Mouse (Mus musculus): Measurements from ENCODE around the gene Cacng5. TPM values are rescaled to one million over a fixed set of nuclear protein-coding genes. Genes with fewer than 3 reads are reported as not detected.

The Cacng5 gene
- polyA plus RNA-seq, 1 experiment from 2014 or later = 0.28 TPM

- Histone ChIP-seq H3K4me1 (ENCODE audit: control insufficient read depth, insufficient read depth, low read length) (no peaks in the 10 kb centered on the region), H3K27ac (ENCODE audit: low read length) (no peak overlapping the region), H3K9me3 (ENCODE audit: control insufficient read depth, low read length) (no peaks in the 10 kb centered on the region), H3K4me2 (ENCODE audit: low read depth, low read length) (no peak overlapping the region), H3K4me3 (ENCODE audit: low read length) (no peak overlapping the region), H3K36me3 (ENCODE audit: control insufficient read depth, insufficient read depth, low read length) (no peaks in the 10 kb centered on the region), H3K27me3 (replicated peaks; ENCODE audit: control insufficient read depth, insufficient read depth, low read length) (no peaks in the 10 kb centered on the region), H3K9ac (ENCODE audit: low read depth, low read length) (no peak overlapping the region)
- no peak for ATAC-seq
- 48% methylated on average over 7 of the region's 7 CpGs for WGBS
Observed at GRCm38 (mm10) chr11:107931721-107932120, 16.9 kb upstream of the Cacng5 start.

GRCm38 (mm10) chr11:107931288-107931687 lies 16.4 kb upstream of the Cacng5 start:
- Histone ChIP-seq H3K27me3 (replicated peaks; ENCODE audit: control insufficient read depth, insufficient read depth, low read length) (no peaks in the 10 kb centered on the region), H3K27ac (ENCODE audit: low read length) (no peak overlapping the region), H3K4me1 (ENCODE audit: control insufficient read depth, insufficient read depth, low read length) (no peaks in the 10 kb centered on the region), H3K9ac (ENCODE audit: low read depth, low read length) (no peak overlapping the region), H3K4me2 (ENCODE audit: low read depth, low read length) (no peak overlapping the region), H3K4me3 (ENCODE audit: low read length) (no peak overlapping the region), H3K9me3 (ENCODE audit: control insufficient read depth, low read length) (no peaks in the 10 kb centered on the region), H3K36me3 (ENCODE audit: control insufficient read depth, insufficient read depth, low read length) (no peaks in the 10 kb centered on the region)
- 82% methylated on average over 11 of the region's 11 CpGs for WGBS
- no peak for ATAC-seq

DNA sequence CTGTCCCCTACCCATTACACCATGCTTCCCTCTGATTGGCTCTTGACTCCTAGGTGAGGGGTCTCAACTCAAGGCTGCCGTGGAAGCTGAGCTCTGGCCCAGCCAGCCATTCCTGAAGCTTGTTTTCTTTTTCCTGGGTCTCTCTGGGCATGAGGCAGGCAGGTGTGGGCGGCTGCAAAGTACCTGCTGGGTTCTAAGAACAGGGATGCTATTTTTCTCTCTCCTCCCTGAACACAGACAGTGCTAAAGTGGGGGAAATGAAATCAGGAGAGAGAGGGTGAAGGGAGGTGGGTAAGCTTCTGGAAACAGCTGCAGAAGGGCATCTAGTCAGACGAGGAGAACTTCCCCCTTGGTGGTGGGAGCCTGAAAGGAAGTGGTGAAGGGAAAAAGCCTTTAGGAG lies 14.9 kb upstream of the Cacng5 start:
- 49% methylated on average over 3 of the region's 3 CpGs for WGBS
- Histone ChIP-seq H3K9ac (ENCODE audit: low read depth, low read length) (no peak overlapping the region), H3K27me3 (replicated peaks; ENCODE audit: control insufficient read depth, insufficient read depth, low read length) (no peaks in the 10 kb centered on the region), H3K4me1 (ENCODE audit: control insufficient read depth, insufficient read depth, low read length) (no peaks in the 10 kb centered on the region), H3K9me3 (ENCODE audit: control insufficient read depth, low read length) (no peaks in the 10 kb centered on the region), H3K4me3 (ENCODE audit: low read length) (no peak overlapping the region), H3K36me3 (ENCODE audit: control insufficient read depth, insufficient read depth, low read length) (no peaks in the 10 kb centered on the region), H3K27ac (ENCODE audit: low read length) (no peak overlapping the region), H3K4me2 (ENCODE audit: low read depth, low read length) (no peak overlapping the region)
- no peak for ATAC-seq

DNA sequence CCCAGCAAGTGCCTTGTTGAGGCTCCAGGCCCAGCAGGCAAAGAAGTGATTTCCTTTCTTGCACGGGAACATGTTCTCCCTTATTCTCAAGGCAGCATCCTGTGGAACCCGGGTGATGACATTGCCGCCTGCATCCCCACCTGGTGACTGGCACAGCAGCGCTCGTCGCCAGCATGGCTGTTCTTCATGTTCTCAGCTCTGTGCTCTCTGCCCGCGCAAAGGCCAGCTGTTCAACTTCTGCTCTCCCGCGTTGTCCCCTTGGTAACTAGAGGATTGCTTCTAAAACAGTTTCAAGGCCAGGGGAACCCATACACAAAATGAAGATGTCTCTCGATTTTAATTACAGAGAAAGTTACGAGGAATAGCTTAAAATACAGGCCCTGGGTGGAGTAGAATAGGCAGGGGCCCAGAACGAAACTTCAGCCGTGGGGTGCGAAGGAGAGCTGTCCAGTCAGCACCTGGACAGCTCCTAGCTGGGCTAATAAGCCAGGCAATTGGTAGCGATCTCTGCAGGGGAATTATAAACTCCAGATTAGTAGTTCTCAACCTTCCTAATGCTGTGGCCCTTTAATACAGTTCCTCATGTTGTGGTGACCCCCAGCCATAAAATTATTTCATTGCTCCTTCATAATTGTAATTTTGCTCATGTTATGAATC lies 5.1 kb upstream of the Cacng5 start:
- Histone ChIP-seq H3K4me3 (ENCODE audit: low read length) (no peak overlapping the region), H3K4me1 (ENCODE audit: control insufficient read depth, insufficient read depth, low read length) (0 out of 2 replicates have a peak, but pooled peaks cover 1% of the 10 kb centered on the region), H3K36me3 (ENCODE audit: control insufficient read depth, insufficient read depth, low read length) (no peaks in the 10 kb centered on the region), H3K27me3 (replicated peaks; ENCODE audit: control insufficient read depth, insufficient read depth, low read length) (peaks cover 2% of the 10 kb centered on the region; the same call in 1 of the 2 replicates), H3K9me3 (ENCODE audit: control insufficient read depth, low read length) (no peaks in the 10 kb centered on the region), H3K4me2 (ENCODE audit: low read depth, low read length) (no peak overlapping the region), H3K9ac (ENCODE audit: low read depth, low read length) (no peak overlapping the region), H3K27ac (ENCODE audit: low read length) (no peak overlapping the region)
- 43% methylated on average over 16 of the region's 16 CpGs for WGBS
- ATAC-seq = no peak

- 59% methylated on average over 9 of the region's 9 CpGs for WGBS
- Histone ChIP-seq H3K27me3 (replicated peaks; ENCODE audit: control insufficient read depth, insufficient read depth, low read length) (peaks cover 11% of the 10 kb centered on the region; the same call in 1 of the 2 replicates), H3K36me3 (ENCODE audit: control insufficient read depth, insufficient read depth, low read length) (no peaks in the 10 kb centered on the region), H3K4me1 (ENCODE audit: control insufficient read depth, insufficient read depth, low read length) (0 out of 2 replicates have a peak, but pooled peaks cover 2% of the 10 kb centered on the region), H3K27ac (ENCODE audit: low read length) (no peak overlapping the region), H3K4me2 (ENCODE audit: low read depth, low read length) (no peak overlapping the region), H3K9me3 (ENCODE audit: control insufficient read depth, low read length) (no peaks in the 10 kb centered on the region), H3K9ac (ENCODE audit: low read depth, low read length) (no peak overlapping the region), H3K4me3 (ENCODE audit: low read length) (no peak overlapping the region)
- ATAC-seq = no peak
Observed at GRCm38 (mm10) chr11:107917721-107918235, 2.9 kb upstream of the Cacng5 start.

- Histone ChIP-seq H3K27ac (ENCODE audit: low read length) (no peak overlapping the region), H3K4me1 (ENCODE audit: control insufficient read depth, insufficient read depth, low read length) (0 out of 2 replicates have a peak, but pooled peaks cover 2% of the 10 kb centered on the region), H3K9ac (ENCODE audit: low read depth, low read length) (no peak overlapping the region), H3K9me3 (ENCODE audit: control insufficient read depth, low read length) (no peaks in the 10 kb centered on the region), H3K4me3 (ENCODE audit: low read length) (no peak overlapping the region), H3K27me3 (replicated peaks; ENCODE audit: control insufficient read depth, insufficient read depth, low read length) (peaks cover 11% of the 10 kb centered on the region; the same call in 1 of the 2 replicates), H3K36me3 (ENCODE audit: control insufficient read depth, insufficient read depth, low read length) (no peaks in the 10 kb centered on the region), H3K4me2 (ENCODE audit: low read depth, low read length) (no peak overlapping the region)
- WGBS = 51% methylated on average over 3 of the region's 3 CpGs
- no peak for ATAC-seq
Observed at GRCm38 (mm10) chr11:107913317-107913716, 1.5 kb downstream of the Cacng5 start.

DNA sequence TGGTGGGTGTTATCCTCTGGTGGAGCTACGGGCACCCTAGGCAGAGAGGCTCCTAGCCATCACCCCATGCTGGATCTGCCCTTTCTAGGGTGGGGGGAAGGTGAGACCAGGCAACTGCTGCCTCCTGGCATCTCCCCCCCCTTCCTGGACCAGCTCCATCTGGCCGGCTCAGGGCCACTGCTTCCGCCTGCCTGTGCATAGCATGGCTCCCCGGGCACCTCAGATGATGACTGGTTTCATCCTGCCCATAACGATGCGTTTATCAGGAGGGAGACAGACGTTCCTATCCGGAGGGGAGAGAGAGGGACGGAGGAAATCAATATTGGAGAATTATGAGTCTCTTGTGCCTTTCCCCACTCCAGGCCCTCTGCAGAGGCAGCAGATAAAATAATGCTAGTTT lies 9.5 kb downstream of the Cacng5 start:
- WGBS = 63% methylated on average over 9 of the region's 9 CpGs
- no peak for ATAC-seq
- H3K36me3 ChIP-seq (ENCODE audit: control insufficient read depth, insufficient read depth, low read length) = no peaks in the 10 kb centered on the region
- H3K9ac ChIP-seq (ENCODE audit: low read depth, low read length) = no peak overlapping the region
- no peaks in the 10 kb centered on the region for H3K9me3 ChIP-seq (ENCODE audit: control insufficient read depth, low read length)
- no peaks in the 10 kb centered on the region for H3K27me3 ChIP-seq (replicated peaks; ENCODE audit: control insufficient read depth, insufficient read depth, low read length)
- no peak overlapping the region for H3K4me3 ChIP-seq (ENCODE audit: low read length)
- H3K4me2 ChIP-seq (ENCODE audit: low read depth, low read length) = no peak overlapping the region
- H3K4me1 ChIP-seq (ENCODE audit: control insufficient read depth, insufficient read depth, low read length) = no peaks in the 10 kb centered on the region
- no peak overlapping the region for H3K27ac ChIP-seq (ENCODE audit: low read length)

DNA sequence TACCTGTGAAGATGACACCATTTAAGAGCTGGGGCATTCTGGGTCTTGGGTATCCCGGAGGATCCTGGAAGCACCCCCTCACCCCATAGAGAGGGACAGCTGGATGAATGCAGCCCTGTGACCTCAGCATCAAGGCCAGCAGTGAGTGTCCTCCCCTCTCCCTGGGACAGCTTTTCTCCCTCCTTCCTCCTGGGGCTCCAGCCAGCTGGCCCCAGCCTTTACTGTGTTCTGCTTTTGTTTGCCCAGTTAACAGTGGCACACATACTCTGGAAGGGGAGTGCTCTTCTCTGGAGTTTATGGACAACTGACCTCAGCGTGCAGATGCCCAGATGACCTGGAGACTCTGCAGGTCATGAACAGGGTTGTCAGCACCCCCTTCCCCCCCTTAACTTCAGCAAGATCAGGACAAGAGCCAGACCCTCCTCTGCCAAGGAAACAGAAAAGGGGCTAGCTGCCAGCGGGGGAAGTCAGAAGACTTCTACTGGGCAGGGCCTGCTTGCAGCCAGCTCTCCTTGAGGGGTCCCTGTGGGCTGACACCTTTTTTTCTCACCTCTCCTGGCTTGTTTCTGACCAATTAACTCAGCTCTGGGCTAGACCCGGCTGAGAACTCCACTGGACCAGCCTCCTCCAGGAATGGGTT lies 10.8 kb downstream of the Cacng5 start:
- Histone ChIP-seq H3K9ac (ENCODE audit: low read depth, low read length) (no peak overlapping the region), H3K4me1 (ENCODE audit: control insufficient read depth, insufficient read depth, low read length) (no peaks in the 10 kb centered on the region), H3K4me3 (ENCODE audit: low read length) (no peak overlapping the region), H3K4me2 (ENCODE audit: low read depth, low read length) (no peak overlapping the region), H3K9me3 (ENCODE audit: control insufficient read depth, low read length) (no peaks in the 10 kb centered on the region), H3K27ac (ENCODE audit: low read length) (no peak overlapping the region), H3K36me3 (ENCODE audit: control insufficient read depth, insufficient read depth, low read length) (no peaks in the 10 kb centered on the region), H3K27me3 (replicated peaks; ENCODE audit: control insufficient read depth, insufficient read depth, low read length) (no peaks in the 10 kb centered on the region)
- no peak for ATAC-seq
- 13% methylated on average over 4 of the region's 4 CpGs for WGBS

DNA sequence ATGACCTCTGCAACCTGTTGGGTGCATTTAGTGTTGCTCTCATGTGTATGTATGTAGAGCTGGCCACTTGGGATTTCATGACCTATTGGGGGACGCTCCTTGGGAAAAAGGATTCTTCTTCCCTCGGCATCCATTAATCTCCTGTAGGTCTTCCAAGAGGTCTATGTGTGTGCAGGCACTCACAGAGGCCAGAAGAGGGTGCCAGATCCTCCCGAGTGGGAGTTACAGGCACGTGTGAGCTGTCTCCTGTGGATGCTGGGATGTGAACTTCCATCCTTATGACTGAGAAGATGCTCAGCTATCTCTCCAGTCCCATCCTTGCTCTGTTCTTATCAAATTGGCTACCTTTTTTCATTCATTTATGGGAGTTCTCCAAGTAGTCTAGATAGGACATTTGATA lies 14.4 kb downstream of the Cacng5 start:
- ATAC-seq = no peak
- Histone ChIP-seq H3K4me3 (ENCODE audit: low read length) (no peak overlapping the region), H3K36me3 (ENCODE audit: control insufficient read depth, insufficient read depth, low read length) (no peaks in the 10 kb centered on the region), H3K9me3 (ENCODE audit: control insufficient read depth, low read length) (no peaks in the 10 kb centered on the region), H3K4me2 (ENCODE audit: low read depth, low read length) (no peak overlapping the region), H3K4me1 (ENCODE audit: control insufficient read depth, insufficient read depth, low read length) (no peaks in the 10 kb centered on the region), H3K27me3 (replicated peaks; ENCODE audit: control insufficient read depth, insufficient read depth, low read length) (no peaks in the 10 kb centered on the region), H3K9ac (ENCODE audit: low read depth, low read length) (no peak overlapping the region), H3K27ac (ENCODE audit: low read length) (no peak overlapping the region)
- 43% methylated on average over 4 of the region's 4 CpGs for WGBS

Data from intestine, embryonic 16.5 days (tissue).